Mouse (Mus musculus) liver, embryonic 12.5 days (tissue): ENCODE data around the gene Golga5. TPM values are rescaled to one million over a fixed set of nuclear protein-coding genes. Genes with fewer than 3 reads are reported as not detected.

Experiments
- ATAC-seq: fragments of 200-750 bp; cut with Nextera tagmentation; 2 replicates; pipeline ENCODE4 v1.8.0; 2017; ENCODE audit warnings: moderate number of reproducible peaks, mild to moderate bottlenecking, moderate library complexity
- H3K27ac ChIP-seq: fragments of 300-500 bp; sonication (generic); 2 replicates; pipeline ENCODE4 v1.5.1; 2016; ENCODE audit warnings: mild to moderate bottlenecking
- H3K27me3 ChIP-seq: fragments of 300-500 bp; sonication (generic); replicated peaks from 2 replicates; pipeline ENCODE4 v1.6.1; 2016; ENCODE audit warnings: mild to moderate bottlenecking, moderate library complexity
- H3K36me3 ChIP-seq: fragments of 300-500 bp; sonication (generic); 2 replicates; pipeline ENCODE4 v1.6.1; 2016; ENCODE audit warnings: mild to moderate bottlenecking, moderate library complexity
- H3K4me1 ChIP-seq: fragments of 300-500 bp; sonication (generic); 2 replicates; pipeline ENCODE4 v1.6.1; 2016
- H3K4me2 ChIP-seq: fragments of 300-500 bp; sonication (generic); 2 replicates; pipeline ENCODE4 v1.6.1; 2016; ENCODE audit warnings: mild to moderate bottlenecking, moderate library complexity
- H3K4me3 ChIP-seq: fragments of 300-500 bp; sonication (generic); 2 replicates; pipeline ENCODE4 v1.5.1; 2016; ENCODE audit warnings: mild to moderate bottlenecking, moderate library complexity
- H3K9ac ChIP-seq: fragments of 300-500 bp; sonication (generic); 2 replicates; pipeline ENCODE4 v1.6.1; 2016; ENCODE audit warnings: mild to moderate bottlenecking, moderate library complexity
- H3K9me3 ChIP-seq: fragments of 300-500 bp; sonication (generic); replicated peaks from 2 replicates; pipeline ENCODE4 v1.6.1; 2016; ENCODE audit warnings: mild to moderate bottlenecking, moderate library complexity
- WGBS: fragments of 180-500 bp; shearing (Covaris S2); methylation state at CpG from one replicate; pipeline ENCODE4 v1.1.7; 2016; ENCODE audit not compliant: insufficient replicate concordance; 5-methylcytosine and 5-hydroxymethylcytosine counted together
- polyA plus RNA-seq: library from polyadenylated mRNA; unstranded; fragments of >200 nt; fragmentation: Nextera tagmentation; extraction: Ambion mirVana; gene quantifications from 2 replicates; pipeline ENCODE4 v1.2.1, GENCODE M21; 2016

Gene Golga5
- polyA plus RNA-seq, 1 experiment from 2014 or later: 18.5 TPM

DNA sequence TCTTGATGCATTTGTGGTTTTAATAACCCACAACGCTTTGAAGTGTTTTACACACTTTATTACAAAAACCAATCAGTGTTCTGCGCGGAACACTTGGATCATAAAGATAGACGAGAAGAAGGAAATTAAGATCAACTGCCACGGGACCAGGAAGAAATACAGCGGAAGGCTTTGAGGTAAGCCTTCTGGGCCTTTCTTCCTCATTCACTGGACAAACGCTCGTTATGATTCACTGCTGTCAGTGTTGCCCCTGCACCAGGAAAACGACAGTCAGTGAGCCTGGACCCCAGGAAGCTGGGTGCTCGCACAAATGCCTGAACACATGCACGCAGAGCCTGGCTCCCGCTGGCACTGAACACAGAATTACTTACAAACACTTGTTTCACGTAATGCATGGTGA is 48.7 kb downstream of the Golga5 start:
- H3K4me2 ChIP-seq: no peak overlapping the region
- no peaks in the 10 kb centered on the region for H3K27me3 ChIP-seq
- H3K36me3 ChIP-seq: no peaks in the 10 kb centered on the region
- 54% methylated on average over 13 of the region's 13 CpGs for WGBS
- no peak for ATAC-seq
- H3K9me3 ChIP-seq: no peaks in the 10 kb centered on the region
- H3K4me3 ChIP-seq: no peak overlapping the region
- H3K27ac ChIP-seq: no peak overlapping the region
- H3K4me1 ChIP-seq: no peaks in the 10 kb centered on the region
- H3K9ac ChIP-seq: no peak overlapping the region

DNA sequence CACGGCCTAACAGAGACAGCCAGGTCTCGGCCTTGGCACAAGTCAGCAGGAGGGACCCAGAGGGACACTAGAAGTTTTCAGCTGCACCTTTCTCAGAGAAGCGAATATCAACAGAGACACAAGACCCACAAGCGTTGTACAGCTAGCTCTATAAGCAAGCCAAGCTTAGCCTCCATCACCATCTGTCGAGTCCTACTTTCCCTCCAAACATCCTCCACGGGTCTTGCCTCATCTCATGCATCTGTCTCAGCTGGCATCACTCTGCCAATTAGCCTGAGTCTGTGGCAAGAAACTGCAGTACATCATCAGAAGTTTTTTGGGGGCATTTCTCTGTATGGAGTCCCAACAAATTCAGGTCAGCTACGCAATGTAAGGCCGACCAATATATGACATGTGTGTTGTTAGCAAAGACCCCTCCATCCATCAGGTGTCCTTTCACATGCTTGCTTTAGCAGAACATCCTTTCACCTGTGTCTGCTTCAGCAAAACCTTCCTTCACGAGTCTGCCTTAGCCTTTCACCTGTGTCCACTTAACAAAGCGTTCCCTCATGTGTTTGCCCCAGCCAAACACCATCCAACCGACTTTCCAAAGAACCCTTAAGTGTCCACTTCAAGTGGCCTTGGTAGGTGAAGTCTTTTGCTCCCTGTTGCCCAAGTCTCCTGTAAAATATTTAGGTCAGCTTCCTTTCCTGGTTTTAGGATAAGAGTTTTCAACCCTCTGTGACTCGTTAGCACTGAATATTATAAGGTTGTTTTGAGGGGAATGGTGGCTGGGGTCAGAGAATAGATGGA is 51.2 kb downstream of the Golga5 start:
- ATAC-seq: no peak
- Histone ChIP-seq H3K4me3 (no peak overlapping the region), H3K27me3 (no peaks in the 10 kb centered on the region), H3K4me2 (no peak overlapping the region), H3K4me1 (no peaks in the 10 kb centered on the region), H3K9me3 (no peaks in the 10 kb centered on the region), H3K27ac (no peak overlapping the region), H3K36me3 (no peaks in the 10 kb centered on the region), H3K9ac (no peak overlapping the region)
- 68% methylated on average over 12 of the region's 12 CpGs for WGBS

GRCm38 (mm10) chr12:102521777-102522319 is 52.9 kb downstream of the Golga5 start:
- Histone ChIP-seq H3K27ac (no peak overlapping the region), H3K4me2 (no peak overlapping the region), H3K9ac (no peak overlapping the region), H3K4me3 (no peak overlapping the region), H3K36me3 (no peaks in the 10 kb centered on the region), H3K27me3 (no peaks in the 10 kb centered on the region; the same call in 1 of the 2 replicates), H3K4me1 (no peaks in the 10 kb centered on the region), H3K9me3 (no peaks in the 10 kb centered on the region)
- no peak for ATAC-seq
- WGBS: 52% methylated on average over 13 of the region's 13 CpGs

DNA sequence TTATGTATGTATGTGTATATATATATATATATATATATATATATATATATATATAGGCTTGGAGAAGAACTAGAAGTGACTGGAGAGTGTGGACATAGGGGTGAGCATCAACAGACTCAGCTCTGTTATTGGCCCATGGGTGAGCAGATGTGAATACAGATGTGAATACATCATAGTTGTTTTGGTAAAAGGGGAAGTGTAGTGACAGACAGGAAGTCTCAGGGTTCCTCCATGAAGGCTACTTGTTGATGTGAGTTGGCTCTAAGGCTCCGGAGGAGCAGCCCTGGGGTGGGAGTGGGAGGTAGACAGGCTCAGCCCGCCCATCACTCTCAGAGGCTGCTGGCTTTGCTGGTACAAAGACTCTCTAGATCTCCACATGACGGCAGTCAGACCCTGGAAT is 55.3 kb downstream of the Golga5 start:
- 34% methylated on average over 3 of the region's 3 CpGs for WGBS
- no peak overlapping the region for H3K27ac ChIP-seq
- no peak for ATAC-seq

GRCm38 (mm10) chr12:102524760-102525159 is 55.8 kb downstream of the Golga5 start:
- no peak overlapping the region for H3K9ac ChIP-seq
- no peak for ATAC-seq

More for the DNA sequence above, 55.3 kb downstream of the Golga5 start:
- Histone ChIP-seq H3K36me3 (no peaks in the 10 kb centered on the region), H3K4me1 (peaks cover 12% of the 10 kb centered on the region; the same call in 1 of the 2 replicates), H3K4me2 (no peak overlapping the region), H3K9me3 (no peaks in the 10 kb centered on the region), H3K9ac (no peak overlapping the region), H3K4me3 (no peak overlapping the region), H3K27me3 (no peaks in the 10 kb centered on the region; the same call in 1 of the 2 replicates)

DNA sequence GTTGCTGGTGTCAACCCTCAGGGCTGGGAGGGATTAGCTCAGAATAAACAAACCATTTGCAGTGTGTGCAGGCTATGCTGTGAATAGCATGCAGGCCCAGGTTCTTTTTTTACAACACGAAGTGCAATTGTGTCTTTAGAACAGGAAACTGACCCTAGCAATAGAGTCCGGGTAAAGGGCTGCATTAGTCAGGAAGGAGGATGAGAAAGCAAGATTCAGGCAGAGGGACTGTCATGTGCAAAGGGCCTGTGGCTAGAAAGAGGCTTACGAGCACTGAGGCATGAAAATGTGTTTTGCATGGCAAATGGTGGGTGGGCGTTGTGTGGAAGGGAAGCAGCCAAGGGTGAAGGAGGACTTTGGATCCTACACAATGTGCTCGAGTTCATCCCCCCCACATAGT is 59.1 kb downstream of the Golga5 start:
- Histone ChIP-seq H3K36me3 (no peaks in the 10 kb centered on the region), H3K4me3 (no peak overlapping the region), H3K9me3 (no peaks in the 10 kb centered on the region), H3K27me3 (no peaks in the 10 kb centered on the region; the same call in 1 of the 2 replicates), H3K4me1 (peaks cover 12% of the 10 kb centered on the region; the same call in 1 of the 2 replicates), H3K27ac (no peak overlapping the region), H3K4me2 (no peak overlapping the region), H3K9ac (no peak overlapping the region)
- ATAC-seq: no peak
- 44% methylated on average over 5 of the region's 5 CpGs for whole genome bisulfite sequencing

More at GRCm38 (mm10) chr12:102524760-102525159, 55.8 kb downstream of the Golga5 start:
- Histone ChIP-seq H3K36me3 (no peaks in the 10 kb centered on the region), H3K4me1 (peaks cover 12% of the 10 kb centered on the region; the same call in 1 of the 2 replicates), H3K27me3 (no peaks in the 10 kb centered on the region; the same call in 1 of the 2 replicates), H3K9me3 (no peaks in the 10 kb centered on the region), H3K27ac (no peak overlapping the region), H3K4me2 (no peak overlapping the region), H3K4me3 (no peak overlapping the region)
- 13% methylated on average over 6 of the region's 6 CpGs for WGBS

- no peak overlapping the region for H3K9ac ChIP-seq
- H3K4me2 ChIP-seq: no peak overlapping the region
- 56% methylated on average over 1 of the region's 1 CpGs for WGBS
- H3K36me3 ChIP-seq: no peaks in the 10 kb centered on the region
- no peak overlapping the region for H3K4me3 ChIP-seq
- no peaks in the 10 kb centered on the region for H3K9me3 ChIP-seq
- H3K4me1 ChIP-seq: no peaks in the 10 kb centered on the region
- no peak for ATAC-seq
- no peaks in the 10 kb centered on the region for H3K27me3 ChIP-seq
- no peak overlapping the region for H3K27ac ChIP-seq
These were observed 66.9 kb downstream of the Golga5 start for GRCm38 (mm10) chr12:102535796-102536195.

DNA sequence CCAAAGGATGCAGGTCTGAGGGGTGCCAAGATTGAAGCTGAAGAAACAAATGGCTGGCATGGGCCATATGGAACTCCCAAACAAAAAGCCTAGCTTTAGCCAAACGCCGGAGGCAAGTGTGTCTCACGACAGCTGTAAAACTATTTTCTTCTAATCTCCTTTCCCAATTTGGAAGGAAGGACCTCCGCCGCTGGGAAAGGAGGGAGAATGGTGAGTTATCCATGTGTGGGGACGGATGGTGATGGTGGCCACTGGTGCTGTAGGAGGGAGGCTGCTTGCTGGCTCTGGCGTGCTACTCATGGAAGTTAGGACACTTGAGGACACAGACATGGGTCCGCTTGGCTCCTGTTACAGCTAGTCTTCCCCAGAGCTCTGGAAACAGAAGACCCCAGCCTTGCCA is 71.3 kb downstream of the Golga5 start:
- no peak overlapping the region for H3K9ac ChIP-seq
- no peak overlapping the region for H3K4me2 ChIP-seq
- 60% methylated on average over 8 of the region's 8 CpGs for WGBS
- H3K27ac ChIP-seq: no peak overlapping the region
- no peaks in the 10 kb centered on the region for H3K36me3 ChIP-seq
- H3K27me3 ChIP-seq: no peaks in the 10 kb centered on the region; the same call in 1 of the 2 replicates
- no peaks in the 10 kb centered on the region for H3K4me1 ChIP-seq
- no peak overlapping the region for H3K4me3 ChIP-seq
- ATAC-seq: no peak
- H3K9me3 ChIP-seq: no peaks in the 10 kb centered on the region

DNA sequence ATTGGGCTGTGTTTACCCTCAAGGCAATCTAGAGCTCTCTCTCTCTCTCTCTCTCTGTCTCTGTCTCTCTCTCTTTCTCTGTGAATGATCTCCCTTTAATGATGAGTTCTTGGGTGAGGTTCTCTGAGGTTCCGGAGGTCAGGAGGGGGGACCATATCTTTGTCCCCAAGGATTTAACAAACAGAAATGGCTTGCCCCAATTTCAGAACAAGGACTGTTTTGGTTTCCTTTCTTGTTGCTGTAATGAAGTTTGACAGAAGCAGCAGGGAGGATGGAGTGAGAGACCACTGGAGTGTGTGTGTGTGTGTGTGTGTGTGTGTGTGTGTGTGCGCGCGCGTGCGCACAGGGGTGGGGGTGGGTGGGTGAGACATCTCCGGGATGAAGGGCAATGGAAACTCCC is 72.2 kb downstream of the Golga5 start:
- H3K4me1 ChIP-seq: no peaks in the 10 kb centered on the region
- H3K27ac ChIP-seq: no peak overlapping the region
- ATAC-seq: no peak
- 93% methylated on average over 7 of the region's 7 CpGs for WGBS
- H3K36me3 ChIP-seq: no peaks in the 10 kb centered on the region
- H3K4me2 ChIP-seq: no peak overlapping the region
- H3K4me3 ChIP-seq: no peak overlapping the region
- no peak overlapping the region for H3K9ac ChIP-seq
- H3K27me3 ChIP-seq: peaks cover 1% of the 10 kb centered on the region; the same call in 1 of the 2 replicates
- no peaks in the 10 kb centered on the region for H3K9me3 ChIP-seq

- H3K4me2 ChIP-seq: no peak overlapping the region
- no peak overlapping the region for H3K9ac ChIP-seq
- whole genome bisulfite sequencing: 48% methylated on average over 6 of the region's 6 CpGs
- H3K27ac ChIP-seq: no peak overlapping the region
- H3K9me3 ChIP-seq: no peaks in the 10 kb centered on the region
- no peak for ATAC-seq
- H3K4me1 ChIP-seq: no peaks in the 10 kb centered on the region
- no peak overlapping the region for H3K4me3 ChIP-seq
- peaks cover 4% of the 10 kb centered on the region; the same call in 1 of the 2 replicates for H3K27me3 ChIP-seq
- no peaks in the 10 kb centered on the region for H3K36me3 ChIP-seq
These were observed 76.2 kb downstream of the Golga5 start for GRCm38 (mm10) chr12:102545122-102545521.
